Mouse (Mus musculus): ENCODE data around the gene Rela.

- TF ChIP-seq CTCF (IDR thresholded peaks at IDR 0.05; ENCODE audit: insufficient read depth, low read length) (no peak), POLR2A (IDR thresholded peaks at IDR 0.05; ENCODE audit: borderline replicate concordance, extremely low read depth, low read depth, low read length) (no peak)
Observed at GRCm38 (mm10) chr19:5647791-5648190, 10.5 kb downstream of the Rela start.
